Mouse (Mus musculus) kidney, adult 2 months (tissue): ENCODE results near the gene Mgat4c. TPM values are rescaled to one million over a fixed set of nuclear protein-coding genes. Genes with fewer than 3 reads are reported as not detected.

Source experiments
- DNase-seq: peaks from one replicate; pipeline ENCODE4 v3.0.0; 2021
- H3K27ac ChIP-seq: fragments of 200-500 bp; 2 replicates; pipeline ENCODE4 v1.5.1; 2012; ENCODE audit warnings: low read depth, low read length, control low read depth, inconsistent platforms; ENCODE audit not compliant: insufficient read depth
- H3K27me3 ChIP-seq: fragments of 200-500 bp; replicated peaks from 2 replicates; pipeline ENCODE4 v1.6.1; 2012; ENCODE audit warnings: mild to moderate bottlenecking, moderate library complexity, low read length, inconsistent platforms; ENCODE audit not compliant: control insufficient read depth, insufficient read depth
- H3K36me3 ChIP-seq: fragments of 200-500 bp; 2 replicates; pipeline ENCODE4 v1.6.1; 2012; ENCODE audit warnings: mild to moderate bottlenecking, moderate library complexity, low read length, inconsistent platforms; ENCODE audit not compliant: control insufficient read depth, insufficient read depth
- H3K4me1 ChIP-seq: fragments of 200-500 bp; 2 replicates; pipeline ENCODE4 v1.6.1; 2011; ENCODE audit warnings: low read length; ENCODE audit not compliant: control insufficient read depth, insufficient read depth
- H3K4me3 ChIP-seq: fragments of 200-500 bp; 2 replicates; pipeline ENCODE4 v1.5.1; 2011; ENCODE audit warnings: mild to moderate bottlenecking, low read depth, low read length, control low read depth; ENCODE audit not compliant: insufficient read depth
- CTCF ChIP-seq: fragments of 200-500 bp; conservative IDR thresholded peaks from 2 replicates; pipeline ENCODE4 v1.5.1; 2011; ENCODE audit warnings: low read depth, mild to moderate bottlenecking, control low read depth, low read length, moderate library complexity, mixed read lengths; ENCODE audit not compliant: insufficient read depth, insufficient read length
- POLR2A ChIP-seq: fragments of 200-500 bp; IDR thresholded peaks from one replicate; pipeline ENCODE4 v1.6.1; 2011; ENCODE audit warnings: low read depth, low read length, control low read depth
- WGBS: fragments of 180-500 bp; shearing (Covaris S2); methylation state at CpG from one replicate; pipeline ENCODE4 v1.1.7; 2018; 5-methylcytosine and 5-hydroxymethylcytosine counted together
- polyA plus RNA-seq: library from polyadenylated mRNA; depleted of rRNA; stranded (reverse); fragments of >200 nt; gene quantifications from 2 replicates; pipeline ENCODE4 v1.2.3, GENCODE M21; 2012

Gene Mgat4c
- polyA plus RNA-seq, 1 experiment = 0.47 TPM

- H3K4me1 ChIP-seq = no peaks in the 10 kb centered on the region
- no peak overlapping the region for H3K4me3 ChIP-seq
- no peak for TF ChIP-seq CTCF
- no peaks in the 10 kb centered on the region for H3K36me3 ChIP-seq
- H3K27me3 ChIP-seq = no peaks in the 10 kb centered on the region
- DNase-seq = no peak
- WGBS = 78% methylated on average over 3 of the region's 3 CpGs
- H3K27ac ChIP-seq = no peak overlapping the region
These were observed 102.0 kb downstream of the Mgat4c start for GRCm38 (mm10) chr10:101783161-101783744.

DNA sequence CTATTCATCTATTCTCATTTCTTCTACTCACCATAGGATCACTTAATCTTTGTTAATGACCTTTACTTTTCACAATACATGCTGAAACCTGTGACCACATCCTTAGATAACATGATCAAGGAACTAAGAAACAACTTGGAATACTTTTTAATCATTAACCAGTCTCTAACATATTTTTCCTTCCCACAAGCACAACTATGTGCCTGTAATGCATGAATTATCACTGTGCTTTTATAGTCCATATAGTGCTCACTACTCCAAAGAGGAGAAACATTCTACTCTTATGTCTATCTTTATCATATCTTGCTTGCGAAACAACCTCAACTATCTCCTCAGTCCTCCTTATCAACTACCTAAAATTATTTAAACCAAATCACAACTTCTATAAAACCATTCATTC is 114.2 kb downstream of the Mgat4c start:
- H3K27ac ChIP-seq = no peak overlapping the region
- no peaks in the 10 kb centered on the region for H3K4me1 ChIP-seq
- no peak for DNase-seq
- no peaks in the 10 kb centered on the region for H3K27me3 ChIP-seq
- H3K4me3 ChIP-seq = no peak overlapping the region
- 88% methylated on average over 1 of the region's 1 CpGs for WGBS
- no peaks in the 10 kb centered on the region for H3K36me3 ChIP-seq
- TF ChIP-seq POLR2A = no peak
- TF ChIP-seq CTCF = no peak

DNA sequence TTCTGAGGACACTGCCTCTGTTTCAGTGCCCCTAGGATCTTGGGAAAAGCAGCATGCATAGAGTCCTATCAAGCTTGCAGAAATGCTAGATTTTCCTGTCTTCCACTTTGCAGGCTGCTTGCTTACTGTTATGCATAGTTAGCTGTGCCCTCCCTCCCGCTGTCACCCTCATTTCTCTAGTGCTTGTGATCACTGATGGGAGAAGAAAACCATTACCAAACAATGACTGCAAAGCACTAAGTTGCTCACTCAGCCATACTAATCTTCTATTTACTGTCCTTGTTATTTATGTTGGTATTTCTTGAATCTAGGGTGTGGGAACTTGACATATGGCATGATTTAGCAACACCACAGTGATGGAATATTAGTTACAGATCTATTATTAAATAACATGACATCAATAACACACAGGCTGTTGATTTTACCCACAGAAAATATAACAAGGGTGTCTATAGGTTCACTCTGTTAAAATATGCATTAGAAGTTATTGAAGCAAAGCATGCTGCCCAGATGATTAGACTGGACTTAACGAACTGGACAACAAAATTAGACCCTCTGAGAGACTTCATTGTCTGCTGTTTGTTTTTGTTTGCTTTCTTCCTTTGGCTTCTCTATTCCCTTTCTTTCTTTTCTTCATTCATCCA is 117.7 kb downstream of the Mgat4c start:
- DNase-seq = no peak
- no peak overlapping the region for H3K4me3 ChIP-seq
- no peaks in the 10 kb centered on the region for H3K36me3 ChIP-seq
- no peaks in the 10 kb centered on the region for H3K27me3 ChIP-seq
- no peaks in the 10 kb centered on the region for H3K4me1 ChIP-seq
- WGBS = 26% methylated on average over 2 of the region's 2 CpGs
- TF ChIP-seq CTCF = no peak
- no peak for TF ChIP-seq POLR2A
- no peak overlapping the region for H3K27ac ChIP-seq

DNA sequence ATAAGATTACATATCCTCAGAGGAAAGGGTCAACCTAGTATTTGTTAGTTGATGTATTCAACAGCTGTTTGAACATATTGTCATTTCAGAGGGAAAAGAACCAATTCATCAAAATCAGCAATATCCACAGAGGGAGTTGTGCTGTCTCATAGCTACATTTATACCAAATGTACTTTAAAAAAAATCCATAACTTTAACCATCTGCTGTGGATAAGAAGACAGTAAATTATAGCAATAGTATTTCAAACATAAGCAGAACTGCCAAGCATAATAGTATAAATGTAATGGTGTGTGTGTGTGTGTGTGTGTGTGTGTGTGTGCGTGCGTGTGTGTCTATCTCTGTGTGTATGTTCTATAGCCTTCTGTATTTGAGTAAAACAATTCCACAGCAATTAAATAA is 127.5 kb downstream of the Mgat4c start:
- Histone ChIP-seq H3K36me3 (no peaks in the 10 kb centered on the region), H3K27me3 (no peaks in the 10 kb centered on the region), H3K27ac (no peak overlapping the region), H3K4me1 (no peaks in the 10 kb centered on the region), H3K4me3 (no peak overlapping the region)
- no peak for DNase-seq
- WGBS = 93% methylated on average over 2 of the region's 2 CpGs
- TF ChIP-seq CTCF = no peak
- no peak for TF ChIP-seq POLR2A

DNA sequence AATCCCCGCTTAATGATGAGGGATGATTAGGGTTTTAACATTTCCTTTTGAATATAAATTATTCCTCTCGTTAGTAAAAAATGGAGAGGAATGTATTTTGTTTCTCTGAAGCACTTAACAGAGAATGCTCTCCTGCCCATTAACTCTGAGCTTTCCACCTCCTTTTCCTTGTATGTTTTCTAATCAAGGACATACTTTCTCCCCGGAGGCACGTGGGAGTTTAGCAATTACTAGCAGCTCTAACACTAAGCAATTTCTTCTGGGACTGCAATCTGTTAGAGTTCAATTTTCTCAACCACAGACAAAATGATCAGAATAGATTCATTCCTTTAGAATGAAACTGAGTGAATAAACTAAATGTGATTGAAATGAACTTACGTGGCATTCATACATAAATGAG is 135.6 kb downstream of the Mgat4c start:
- no peaks in the 10 kb centered on the region for H3K4me1 ChIP-seq
- H3K27me3 ChIP-seq = no peaks in the 10 kb centered on the region
- no peaks in the 10 kb centered on the region for H3K36me3 ChIP-seq
- TF ChIP-seq POLR2A (no peak), CTCF (no peak)
- 56% methylated on average over 5 of the region's 5 CpGs for WGBS
- H3K27ac ChIP-seq = no peak overlapping the region
- no peak for DNase-seq
- no peak overlapping the region for H3K4me3 ChIP-seq

GRCm38 (mm10) chr10:101827944-101828343 is 146.7 kb downstream of the Mgat4c start:
- Histone ChIP-seq H3K4me3 (no peak overlapping the region), H3K27ac (no peak overlapping the region)
- no peak for TF ChIP-seq CTCF
- no peak for TF ChIP-seq POLR2A

DNA sequence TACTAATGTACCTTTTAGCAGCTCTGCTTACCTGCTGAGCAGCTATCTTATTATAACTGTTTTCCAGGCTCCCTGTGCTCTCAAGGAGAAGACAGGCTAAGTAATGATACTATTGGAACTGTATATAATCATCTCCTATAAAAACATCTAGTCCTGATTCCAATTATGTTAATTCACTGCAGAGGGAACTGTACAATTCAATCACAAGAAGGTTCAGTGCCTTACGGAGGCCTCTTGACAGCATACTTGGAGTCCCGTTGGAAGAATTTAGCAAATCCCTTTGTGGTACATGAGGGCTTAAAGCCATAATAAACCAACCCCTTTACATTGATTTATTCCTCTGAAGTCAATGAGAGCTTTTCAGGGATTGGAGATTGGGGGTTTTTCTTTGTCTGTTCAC is 174.8 kb downstream of the Mgat4c start:
- TF ChIP-seq CTCF (no peak), POLR2A (no peak)

More at GRCm38 (mm10) chr10:101827944-101828343, 146.7 kb downstream of the Mgat4c start:
- H3K27me3 ChIP-seq = no peaks in the 10 kb centered on the region
- 87% methylated on average over 2 of the region's 2 CpGs for WGBS
- DNase-seq = no peak
- H3K4me1 ChIP-seq = no peaks in the 10 kb centered on the region
- H3K36me3 ChIP-seq = no peaks in the 10 kb centered on the region

DNA sequence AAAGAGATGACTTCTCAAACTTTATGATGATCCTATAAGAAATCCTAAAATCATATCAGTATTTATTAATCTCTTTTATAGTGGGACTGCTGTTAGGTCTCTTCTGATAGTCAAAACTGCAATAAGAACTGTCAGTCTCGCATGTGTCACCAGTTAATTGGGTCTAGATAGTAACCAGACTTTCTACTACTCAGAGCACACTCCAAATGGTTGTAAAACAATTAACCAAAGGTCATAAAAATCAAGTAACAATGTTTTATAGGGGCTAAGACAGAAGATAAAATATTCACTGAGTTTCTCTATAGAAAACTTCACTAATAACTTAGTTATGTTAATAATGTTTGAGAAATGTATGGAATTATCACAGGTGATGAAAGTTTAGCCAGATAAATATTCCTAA is 208.6 kb downstream of the Mgat4c start:
- 57% methylated on average over 1 of the region's 1 CpGs for WGBS
- no peak overlapping the region for H3K4me3 ChIP-seq
- no peaks in the 10 kb centered on the region for H3K4me1 ChIP-seq
- no peak for TF ChIP-seq CTCF
- TF ChIP-seq POLR2A = no peak
- no peaks in the 10 kb centered on the region for H3K27me3 ChIP-seq
- H3K36me3 ChIP-seq = no peaks in the 10 kb centered on the region
- no peak overlapping the region for H3K27ac ChIP-seq
- no peak for DNase-seq

More for the DNA sequence above, 174.8 kb downstream of the Mgat4c start:
- no peak overlapping the region for H3K4me3 ChIP-seq
- no peak for DNase-seq
- H3K36me3 ChIP-seq = no peaks in the 10 kb centered on the region
- 77% methylated on average over 2 of the region's 2 CpGs for WGBS
- H3K27ac ChIP-seq = no peak overlapping the region
- H3K4me1 ChIP-seq = no peaks in the 10 kb centered on the region
- no peaks in the 10 kb centered on the region for H3K27me3 ChIP-seq
